Mouse (Mus musculus) stomach, postnatal 0 days (tissue): ENCODE measurements around the gene Cdh20. TPM values are rescaled to one million over a fixed set of nuclear protein-coding genes. Genes with fewer than 3 reads are reported as not detected.

Source experiments
- ATAC-seq: fragments of 200-750 bp; cut with Nextera tagmentation; 2 replicates; pipeline ENCODE4 v1.8.0; 2017; ENCODE audit not compliant: low FRiP score, low TSS enrichment
- DNase-seq: peaks from one replicate; pipeline ENCODE4 v3.0.0-alpha.2; 2016; ENCODE audit warnings: low spot score
- H3K27ac ChIP-seq: fragments of 300-500 bp; sonication (generic); replicated peaks from 2 replicates; pipeline ENCODE4 v1.5.1; 2014; ENCODE audit warnings: mild to moderate bottlenecking, control low read depth
- H3K27me3 ChIP-seq: fragments of 300-500 bp; sonication (generic); 2 replicates; pipeline ENCODE4 v1.6.1; 2014; ENCODE audit warnings: low read length; ENCODE audit not compliant: control insufficient read depth, insufficient read depth
- H3K36me3 ChIP-seq: fragments of 300-500 bp; sonication (generic); 2 replicates; pipeline ENCODE4 v1.6.1; 2014; ENCODE audit warnings: low read length, mixed read lengths; ENCODE audit not compliant: control insufficient read depth, insufficient read depth
- H3K4me1 ChIP-seq: fragments of 300-500 bp; sonication (generic); replicated peaks from 2 replicates; pipeline ENCODE4 v1.6.1; 2014; ENCODE audit warnings: antibody characterized with exemption; ENCODE audit not compliant: control insufficient read depth, insufficient read depth
- H3K4me2 ChIP-seq: fragments of 300-500 bp; sonication (generic); replicated peaks from 2 replicates; pipeline ENCODE4 v1.6.1; 2014; ENCODE audit warnings: low read depth, mild to moderate bottlenecking, control low read depth, moderate library complexity
- H3K4me3 ChIP-seq: fragments of 300-500 bp; sonication (generic); 2 replicates; pipeline ENCODE4 v1.5.1; 2014; ENCODE audit warnings: low read depth, low read length, control low read depth
- H3K9ac ChIP-seq: fragments of 300-500 bp; sonication (generic); 2 replicates; pipeline ENCODE4 v1.6.1; 2014; ENCODE audit warnings: mild to moderate bottlenecking, low read length, control low read depth, mixed read lengths
- H3K9me3 ChIP-seq: fragments of 300-500 bp; sonication (generic); 2 replicates; pipeline ENCODE4 v1.6.1; 2016; ENCODE audit warnings: low read length; ENCODE audit not compliant: control insufficient read depth
- CTCF ChIP-seq: IDR thresholded peaks from 2 replicates; pipeline ENCODE4 v1.5.1; 2016; ENCODE audit warnings: antibody characterized with exemption, low read depth, mild to moderate bottlenecking, moderate library complexity
- EP300 ChIP-seq: optimal IDR thresholded peaks from 2 replicates; pipeline ENCODE3; 2016; ENCODE audit warnings: antibody characterized with exemption
- WGBS: fragments of 180-500 bp; shearing (Covaris S2); extraction: QIAGEN DNeasy Blood & Tissue Kit; methylation state at CpG from one replicate; pipeline ENCODE4 v1.1.7; 2014; 5-methylcytosine and 5-hydroxymethylcytosine counted together
- polyA plus RNA-seq: library from polyadenylated mRNA; unstranded; fragments of >200 nt; fragmentation: Nextera tagmentation; extraction: Ambion mirVana; gene quantifications from 2 replicates; pipeline ENCODE4 v1.2.1, GENCODE M21; 2015

Cdh20 gene
- polyA plus RNA-seq, 1 experiment from 2014 or later, result 0.10 TPM

GRCm38 (mm10) chr1:104987526-104987925 lies 219.2 kb downstream of the Cdh20 start:
- H3K9me3 ChIP-seq, result no peaks in the 10 kb centered on the region

DNA sequence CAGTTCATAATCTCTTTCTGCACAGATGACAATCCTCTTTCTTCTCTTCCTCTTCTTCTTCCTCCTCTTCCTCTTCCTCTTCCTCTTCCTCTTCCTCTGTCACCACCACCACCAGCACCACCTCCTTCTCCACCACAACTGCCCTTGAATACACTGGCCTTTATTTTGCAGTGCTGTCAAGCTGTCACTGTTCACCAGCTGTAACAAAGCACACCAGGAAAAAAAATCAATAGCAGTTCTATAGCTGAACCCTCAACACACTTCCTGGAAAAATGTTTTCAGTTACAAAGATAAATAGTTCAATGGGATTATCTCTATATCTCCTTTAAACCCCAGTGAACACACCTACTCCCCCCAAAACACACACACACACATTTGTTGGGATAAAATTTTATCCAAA lies 224.1 kb downstream of the Cdh20 start:
- Histone ChIP-seq H3K9me3 (no peaks in the 10 kb centered on the region), H3K36me3 (no peaks in the 10 kb centered on the region), H3K27ac (no peak overlapping the region), H3K4me2 (no peak overlapping the region), H3K9ac (no peak overlapping the region), H3K27me3 (no peaks in the 10 kb centered on the region), H3K4me3 (no peak overlapping the region), H3K4me1 (no peaks in the 10 kb centered on the region)
- DNase-seq (no peak), ATAC-seq (no peak)
- TF ChIP-seq EP300 (no peak), CTCF (no peak)

More at GRCm38 (mm10) chr1:104987526-104987925, 219.2 kb downstream of the Cdh20 start:
- Histone ChIP-seq H3K4me2 (no peak overlapping the region), H3K27me3 (no peaks in the 10 kb centered on the region), H3K4me1 (no peaks in the 10 kb centered on the region), H3K27ac (no peak overlapping the region), H3K4me3 (no peak overlapping the region), H3K36me3 (no peaks in the 10 kb centered on the region), H3K9ac (no peak overlapping the region)
- 89% methylated on average over 16 of the region's 16 CpGs for WGBS
- ATAC-seq (no peak), DNase-seq (no peak)
- TF ChIP-seq EP300 (no peak), CTCF (no peak)

DNA sequence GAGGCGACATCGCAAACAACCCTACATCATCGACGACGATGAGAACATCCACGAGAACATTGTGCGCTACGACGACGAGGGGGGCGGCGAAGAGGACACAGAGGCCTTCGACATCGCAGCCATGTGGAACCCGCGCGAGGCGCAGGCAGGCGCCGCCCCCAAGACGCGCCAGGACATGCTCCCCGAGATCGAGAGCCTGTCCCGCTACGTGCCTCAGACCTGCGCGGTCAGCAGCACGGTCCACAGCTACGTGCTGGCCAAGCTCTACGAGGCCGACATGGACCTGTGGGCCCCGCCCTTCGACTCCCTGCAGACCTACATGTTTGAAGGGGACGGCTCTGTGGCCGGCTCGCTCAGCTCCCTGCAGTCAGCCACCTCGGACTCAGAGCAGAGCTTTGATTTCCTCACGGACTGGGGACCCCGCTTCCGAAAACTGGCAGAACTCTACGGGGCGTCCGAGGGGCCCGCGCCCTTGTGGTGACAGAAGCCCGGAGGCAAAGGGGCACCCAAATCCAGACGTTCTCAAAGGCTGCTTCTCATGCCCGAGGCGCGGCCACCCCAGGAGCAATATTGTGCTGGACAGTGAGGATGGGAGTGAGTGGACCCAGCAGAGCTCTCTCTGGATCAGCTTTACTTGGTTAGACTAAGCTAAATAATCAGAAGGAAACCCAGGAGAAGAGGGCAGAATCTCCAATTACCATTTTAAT lies 225.7 kb downstream of the Cdh20 start:
- 8% methylated on average over 51 of the region's 51 CpGs for WGBS
- H3K4me3 ChIP-seq, result peak overlapping the region; percentile 40
- H3K9ac ChIP-seq, result peak overlapping the region; percentile 52
- no peaks in the 10 kb centered on the region for H3K4me1 ChIP-seq
- H3K27me3 ChIP-seq, result no peaks in the 10 kb centered on the region
- H3K4me2 ChIP-seq, result peak overlapping the region; percentile 82
- DNase-seq (peak; percentile 55), ATAC-seq (peak; percentile 88)
- TF ChIP-seq EP300 (no peak), CTCF (no peak)
- no peak overlapping the region for H3K27ac ChIP-seq
- no peaks in the 10 kb centered on the region for H3K9me3 ChIP-seq
- H3K36me3 ChIP-seq, result no peaks in the 10 kb centered on the region

- no peak overlapping the region; the same call in 1 of the 2 replicates for H3K4me3 ChIP-seq
- no peaks in the 10 kb centered on the region for H3K4me1 ChIP-seq
- H3K36me3 ChIP-seq, result no peaks in the 10 kb centered on the region
- no peak overlapping the region for H3K27ac ChIP-seq
- no peak for ATAC-seq
- no peak for TF ChIP-seq EP300
- TF ChIP-seq CTCF, result no peak
- peak overlapping the region; percentile 82 for H3K4me2 ChIP-seq
- H3K9ac ChIP-seq, result no peak overlapping the region
- H3K9me3 ChIP-seq, result no peaks in the 10 kb centered on the region
- WGBS, result 63% methylated on average over 3 of the region's 3 CpGs
- DNase-seq, result no peak
- H3K27me3 ChIP-seq, result no peaks in the 10 kb centered on the region
These were observed 226.3 kb downstream of the Cdh20 start for GRCm38 (mm10) chr1:104994612-104994986.

DNA sequence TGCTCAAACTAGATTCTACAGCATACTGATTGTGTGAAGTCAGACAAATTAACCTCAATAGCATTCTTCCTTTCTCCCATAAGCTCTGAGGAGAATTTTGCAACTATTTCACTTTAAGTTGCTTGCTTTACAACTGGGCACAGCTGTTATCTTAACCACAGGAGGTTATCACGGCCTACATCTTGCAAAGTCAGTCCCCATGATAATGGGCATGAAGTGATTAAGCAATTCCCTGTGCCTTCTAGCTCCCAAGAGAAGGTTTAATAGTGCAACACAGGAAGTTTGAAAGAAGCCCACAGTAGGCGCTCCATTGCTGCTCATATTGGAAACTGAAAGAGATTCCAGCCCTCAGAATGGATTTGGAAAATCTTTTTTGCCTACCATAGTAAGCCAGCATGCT lies 229.5 kb downstream of the Cdh20 start:
- no peak overlapping the region for H3K4me3 ChIP-seq
- no peak for ATAC-seq
- 71% methylated on average over 2 of the region's 2 CpGs for WGBS

DNA sequence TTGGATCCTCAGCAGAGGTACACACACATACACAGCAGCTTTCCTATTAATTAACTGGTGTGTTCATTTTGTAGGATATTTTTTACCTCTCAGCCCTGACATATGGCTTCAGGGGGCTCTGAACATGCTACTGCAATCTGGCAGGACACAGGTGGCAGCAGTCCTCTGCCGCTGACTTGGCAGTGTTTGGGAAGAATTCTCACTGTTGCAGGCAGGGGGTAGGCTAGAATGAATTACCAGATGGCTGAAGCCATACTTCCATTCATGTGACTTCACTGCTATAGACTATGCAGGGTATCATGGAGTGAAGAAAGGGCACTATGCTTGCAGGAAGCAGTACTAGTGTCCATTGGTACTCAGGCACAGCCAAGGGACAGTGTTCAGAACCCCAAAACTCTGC lies 233.8 kb downstream of the Cdh20 start:
- no peaks in the 10 kb centered on the region for H3K9me3 ChIP-seq
- no peak for TF ChIP-seq CTCF
- TF ChIP-seq EP300, result no peak
- ATAC-seq (no peak), DNase-seq (no peak)
- no peak overlapping the region for H3K27ac ChIP-seq
- H3K4me2 ChIP-seq, result no peak overlapping the region
- H3K4me3 ChIP-seq, result no peak overlapping the region
- WGBS, result 72% methylated on average over 1 of the region's 1 CpGs
- H3K36me3 ChIP-seq, result no peaks in the 10 kb centered on the region
- H3K9ac ChIP-seq, result no peak overlapping the region
- no peaks in the 10 kb centered on the region for H3K4me1 ChIP-seq
- no peaks in the 10 kb centered on the region for H3K27me3 ChIP-seq

More for the DNA sequence above, 229.5 kb downstream of the Cdh20 start:
- Histone ChIP-seq H3K4me1 (no peaks in the 10 kb centered on the region), H3K9ac (no peak overlapping the region), H3K36me3 (no peaks in the 10 kb centered on the region), H3K9me3 (no peaks in the 10 kb centered on the region), H3K27ac (no peak overlapping the region), H3K27me3 (no peaks in the 10 kb centered on the region), H3K4me2 (no peak overlapping the region)
- no peak for DNase-seq
- TF ChIP-seq CTCF, result no peak
- TF ChIP-seq EP300, result no peak
